In genomic region chr7:101041977-101042749, GRCm38 (mm10) we compare ENCODE assay signal across 11 mouse cellular contexts. TPM values are rescaled to one million over a fixed set of nuclear protein-coding genes. Genes with fewer than 3 reads are reported as not detected.
DNase-seq lines count a peak whose midpoint lies in the region; ATAC-seq lines count a peak whose summit lies in the region.
"Had no signal": no experiment of that assay in that cellular context is flagged by ENCODE, and none has a peak within 500 bp of the region (broad histone marks: within the 10 kb centered on the region; RNA-seq: fewer than 3 reads in every experiment).

No protein-coding gene starts in this region.

- DNase-seq in heart, postnatal 36 days, result no peak
- DNase-seq in urinary bladder, postnatal 36 days (ENCODE audit: low spot score in 2 of 2), result peak; percentile 26 to 47
- DNase-seq in urinary bladder, postnatal 25 days (ENCODE audit: low spot score), result no peak
- DNase-seq in cerebellum, postnatal 14 days, result no peak
- DNase-seq in right cerebral cortex, postnatal 10 days (ENCODE audit: low spot score in 2 of 2), result no peak
- DNase-seq in spleen, adult 12 weeks (ENCODE audit: low spot score), result no peak
- DNase-seq: adrenal gland, adult 8-10 months; cerebellum, adult 18-20 months had no signal

- no peaks in the 10 kb centered on the region for H3K9me3 ChIP-seq in heart, embryonic 15.5 days (replicated peaks)
- H3K9me3 ChIP-seq in liver, embryonic 15.5 days (replicated peaks), result no peaks in the 10 kb centered on the region
- H3K9me3 ChIP-seq: hindbrain, embryonic 15.5 days had no signal

- intact Hi-C loops in heart, postnatal 36 days (cut with DNase I), result no loop called here

- no peak for ATAC-seq in heart, embryonic 15.5 days (replicated peaks; ENCODE audit: insufficient number of reproducible peaks, insufficient read depth, low FRiP score, low read depth)
- ATAC-seq in liver, embryonic 15.5 days (ENCODE audit: insufficient read depth), result peak; percentile 62

- no peak overlapping the region for H3K9ac ChIP-seq in heart, embryonic 15.5 days
- H3K9ac ChIP-seq in liver, embryonic 15.5 days, result no peak overlapping the region
- H3K9ac ChIP-seq: hindbrain, embryonic 15.5 days had no signal

- H3K36me3 ChIP-seq in heart, embryonic 15.5 days, result no peaks in the 10 kb centered on the region
- no peaks in the 10 kb centered on the region for H3K36me3 ChIP-seq in liver, embryonic 15.5 days (replicated peaks)
- H3K36me3 ChIP-seq: hindbrain, embryonic 15.5 days had no signal

- 31% methylated on average over 5 of the region's 5 CpGs for WGBS in heart, embryonic 15.5 days
- WGBS in liver, embryonic 15.5 days (ENCODE audit: insufficient replicate concordance), result 14% methylated on average over 5 of the region's 5 CpGs

- no peak overlapping the region for H3K4me3 ChIP-seq in heart, embryonic 15.5 days
- no peak overlapping the region for H3K4me3 ChIP-seq in liver, embryonic 15.5 days (replicated peaks)
- H3K4me3 ChIP-seq: hindbrain, embryonic 15.5 days had no signal

- no peaks in the 10 kb centered on the region for H3K27me3 ChIP-seq in heart, embryonic 15.5 days
- no peaks in the 10 kb centered on the region for H3K27me3 ChIP-seq in liver, embryonic 15.5 days
- H3K27me3 ChIP-seq: hindbrain, embryonic 15.5 days had no signal

- 0 out of 2 replicates have a peak overlapping the region, but pooled peaks have one; percentile 35 for H3K27ac ChIP-seq in heart, embryonic 15.5 days
- peak overlapping the region; percentile 1; the same call in 1 of the 2 replicates for H3K27ac ChIP-seq in liver, embryonic 15.5 days (replicated peaks)
- H3K27ac ChIP-seq: hindbrain, embryonic 15.5 days had no signal

- no peak overlapping the region for H3K4me2 ChIP-seq in heart, embryonic 15.5 days
- no peak overlapping the region for H3K4me2 ChIP-seq in liver, embryonic 15.5 days
- H3K4me2 ChIP-seq: hindbrain, embryonic 15.5 days had no signal

- H3K4me1 ChIP-seq in heart, embryonic 15.5 days (replicated peaks), result peaks cover 23% of the 10 kb centered on the region
- peaks cover 15% of the 10 kb centered on the region for H3K4me1 ChIP-seq in liver, embryonic 15.5 days (replicated peaks)

RNA-seq across cellular contexts. Expression of gene P2ry2, which starts 29.5 kb away (rescaled TPM):
- polyA plus RNA-seq in heart, embryonic 15.5 days (2015; fragmentation: Nextera tagmentation; extraction: Ambion mirVana), result 2.2 and 3.5 TPM in 2 replicates
- 10 to 100 TPM; 19.6 to 28.4 TPM for total RNA-seq in heart, postnatal 36 days (2021)
- polyA plus RNA-seq in liver, embryonic 15.5 days (2015; fragmentation: Nextera tagmentation; extraction: Ambion mirVana), result 1.5 and 2.1 TPM in 2 replicates

RNA-seq across cellular contexts. Expression of gene Fchsd2, which starts 50.5 kb away (rescaled TPM):
- polyA plus RNA-seq in heart, embryonic 15.5 days (2015; fragmentation: Nextera tagmentation; extraction: Ambion mirVana), result 14.8 and 15.8 TPM in 2 replicates
- 10 to 100 TPM; 22.8 to 25.3 TPM for total RNA-seq in heart, postnatal 36 days (2021)
- polyA plus RNA-seq in liver, embryonic 15.5 days (2015; fragmentation: Nextera tagmentation; extraction: Ambion mirVana), result 4.5 and 4.9 TPM in 2 replicates

Comparison
In these comparisons a context has a peak if more than half of its experiments do, and no peak if none do; other contexts are left out.
1. DNase-seq: peak in urinary bladder, postnatal 36 days (2 of 2); none in heart, postnatal 36 days (0 of 2), urinary bladder, postnatal 25 days (single experiment), cerebellum, postnatal 14 days (0 of 2), right cerebral cortex, postnatal 10 days (0 of 2) and spleen, adult 12 weeks (single experiment).